Mouse (Mus musculus) mouse trophoblast stem cell (cell line): ENCODE data around the gene Golm1.

Experiments
- in situ Hi-C, 2 experiments: fragments of 300-500 bp; cut with MseI, MboI; formaldehyde crosslinking; loops; 2 replicates in 1 of 2; 3 replicates in 1 of 2; pipeline ENCODE4 v1.15.1; 2025

The Golm1 gene

DNA sequence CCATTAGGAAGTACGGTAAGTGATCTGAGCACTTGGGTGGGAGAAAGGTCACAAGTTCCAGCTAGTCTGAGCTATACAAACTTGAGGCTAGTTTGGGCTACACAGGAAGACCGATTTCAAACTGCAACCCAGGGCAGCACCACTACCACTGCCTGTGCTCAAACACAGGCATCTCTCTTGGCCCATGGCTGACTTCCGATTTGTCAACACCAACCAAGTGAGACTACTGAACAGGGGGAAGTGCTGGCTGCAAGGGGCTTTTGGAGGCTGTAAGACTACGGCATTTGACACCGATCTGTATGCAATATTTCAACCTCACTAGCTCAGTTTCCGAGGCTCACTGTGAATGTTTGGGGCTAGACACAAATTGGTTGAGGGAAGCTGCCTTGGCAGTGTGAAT is 28.1 kb downstream of the Golm1 start:
- in situ Hi-C loops, result no loop called here

DNA sequence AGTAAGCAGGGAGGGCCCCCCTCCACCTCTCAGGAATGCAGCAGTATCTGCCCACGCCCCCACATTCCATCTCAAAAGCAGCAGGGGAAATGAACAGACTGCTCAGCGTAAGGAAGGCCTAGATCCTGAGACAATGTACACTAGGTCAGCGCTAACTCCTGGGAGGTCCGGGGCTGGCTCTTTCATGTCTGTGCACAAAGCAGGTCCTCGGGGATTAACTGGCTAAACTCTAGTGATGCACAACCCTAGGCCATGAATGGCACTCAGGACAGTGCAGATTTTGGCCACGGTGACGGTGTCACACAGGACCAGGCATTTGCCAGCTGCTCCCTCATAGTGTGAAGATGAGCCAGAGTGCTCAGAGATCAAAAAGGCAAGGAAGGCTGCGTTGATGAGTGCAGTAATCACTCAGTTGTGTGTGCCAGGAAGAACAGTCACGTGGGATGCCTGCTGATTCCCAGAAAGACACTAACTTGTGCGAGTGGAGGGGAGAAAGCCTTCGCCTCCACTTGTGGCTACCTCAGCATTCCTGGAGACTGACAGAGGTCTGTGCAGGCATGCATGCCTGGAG is 28.9 kb downstream of the Golm1 start:
- in situ Hi-C loops, result no loop called here

- in situ Hi-C loops, result no loop called here
Measured at GRCm38 (mm10) chr13:59645491-59645890, 30.1 kb downstream of the Golm1 start.

GRCm38 (mm10) chr13:59642818-59643217 is 32.8 kb downstream of the Golm1 start:
- in situ Hi-C loops, result no loop called here

GRCm38 (mm10) chr13:59640178-59640440 is 35.5 kb downstream of the Golm1 start:
- in situ Hi-C loops, result no loop called here

DNA sequence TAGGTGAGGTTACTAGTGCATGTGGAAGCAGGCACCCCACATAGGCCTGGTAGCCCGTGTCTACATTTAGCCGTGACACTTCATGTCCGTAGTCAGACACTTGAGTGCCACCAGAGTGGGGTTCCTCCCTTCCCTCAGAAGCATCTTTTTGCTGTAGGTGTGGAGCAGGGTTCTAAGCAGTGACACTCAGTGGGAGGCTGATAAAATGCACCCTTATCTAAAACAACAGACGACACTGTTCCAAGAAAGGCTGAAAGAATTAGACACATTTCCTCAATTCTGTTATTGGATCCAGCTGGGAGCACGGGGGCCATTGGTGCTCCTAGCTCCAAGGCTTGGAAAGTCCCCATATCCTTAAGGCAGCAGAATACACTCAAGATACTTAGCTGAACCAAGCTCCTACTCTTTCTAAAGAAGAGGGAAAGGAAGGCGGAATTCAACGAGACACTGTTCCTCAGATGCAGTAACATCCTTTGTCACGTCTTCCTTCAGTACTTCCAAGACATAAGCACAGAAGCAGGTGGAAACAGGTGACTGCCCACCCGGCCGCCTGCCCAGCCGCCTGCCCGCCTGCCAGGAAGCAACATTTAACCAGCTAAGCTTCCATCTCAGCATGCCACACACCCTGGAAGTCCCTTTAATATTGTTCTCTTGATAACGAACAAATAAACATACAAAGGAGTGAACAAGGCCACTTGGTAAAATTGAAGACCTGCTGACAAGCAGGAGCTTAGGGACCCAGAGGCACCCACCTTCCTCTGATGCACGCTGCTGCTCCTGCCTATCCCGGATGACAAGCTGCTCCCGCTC is 36.0 kb downstream of the Golm1 start:
- in situ Hi-C loops, result no loop called here

DNA sequence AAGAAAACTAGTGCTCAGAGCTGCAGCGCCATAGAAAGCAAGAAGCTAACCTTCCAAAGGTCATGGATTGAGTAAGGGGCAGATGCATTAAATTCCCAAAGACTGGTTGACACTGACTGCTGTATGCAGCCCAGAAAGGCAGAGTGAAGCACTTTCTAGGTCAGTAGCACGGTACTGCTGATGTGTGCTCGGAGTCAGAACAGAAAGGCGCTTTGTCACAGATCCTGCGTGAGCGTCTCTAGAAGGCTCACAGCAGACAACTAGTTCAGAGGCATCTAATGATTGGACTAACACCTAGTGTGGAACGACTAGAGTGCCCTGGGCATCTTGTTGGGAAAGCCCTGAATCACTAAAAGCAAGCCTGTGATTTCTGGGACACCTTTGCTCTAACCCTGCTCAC is 37.8 kb downstream of the Golm1 start:
- in situ Hi-C loops, result no loop called here

DNA sequence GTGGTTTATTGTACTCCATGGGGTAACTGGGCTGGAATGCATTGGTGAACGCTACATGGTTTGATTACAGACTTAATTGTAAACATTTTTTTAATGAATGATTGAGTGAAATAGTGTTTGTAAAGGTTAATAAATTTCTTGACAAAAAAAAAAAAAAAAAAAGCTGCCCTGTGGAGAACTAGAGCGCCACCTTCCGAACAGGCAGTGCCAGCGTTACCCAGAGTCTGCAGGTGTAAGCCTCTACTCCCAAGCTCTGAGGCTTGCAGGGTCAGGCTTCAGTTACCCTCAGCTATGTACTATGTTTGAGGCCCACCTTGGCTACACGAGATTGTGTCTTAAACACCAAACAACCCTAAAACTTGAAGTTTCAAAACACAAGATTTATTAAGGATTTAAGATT is 41.0 kb downstream of the Golm1 start:
- in situ Hi-C loops, result no loop called here

GRCm38 (mm10) chr13:59626739-59627138 is 48.9 kb downstream of the Golm1 start:
- in situ Hi-C loops, result no loop called here

- in situ Hi-C loops, result no loop called here
Measured at GRCm38 (mm10) chr13:59624903-59625302, 50.7 kb downstream of the Golm1 start.

DNA sequence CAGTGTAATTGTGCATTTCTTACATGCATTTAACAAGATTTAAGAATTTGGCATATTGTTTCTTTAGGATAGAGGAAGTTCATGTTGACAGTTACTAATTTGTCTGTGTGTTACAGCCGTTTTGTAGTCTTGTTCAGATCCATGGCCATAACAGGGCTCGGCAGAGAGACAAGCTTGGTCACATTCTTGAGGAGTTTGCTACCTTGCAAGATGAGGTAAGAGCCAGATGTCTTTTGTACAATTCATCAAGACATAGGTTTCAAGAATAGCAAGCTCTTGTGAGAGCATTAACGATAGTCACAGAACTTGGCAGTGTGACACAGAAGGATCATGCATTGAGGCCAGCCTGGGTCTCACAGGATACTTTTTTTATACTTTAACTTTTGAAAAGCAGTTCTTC is 51.2 kb downstream of the Golm1 start:
- in situ Hi-C loops, result no loop called here

- in situ Hi-C loops, result no loop called here
Measured at GRCm38 (mm10) chr13:59621643-59622489, 53.7 kb downstream of the Golm1 start.

- in situ Hi-C loops, result no loop called here
Measured at GRCm38 (mm10) chr13:59618463-59618862, 57.1 kb downstream of the Golm1 start.

DNA sequence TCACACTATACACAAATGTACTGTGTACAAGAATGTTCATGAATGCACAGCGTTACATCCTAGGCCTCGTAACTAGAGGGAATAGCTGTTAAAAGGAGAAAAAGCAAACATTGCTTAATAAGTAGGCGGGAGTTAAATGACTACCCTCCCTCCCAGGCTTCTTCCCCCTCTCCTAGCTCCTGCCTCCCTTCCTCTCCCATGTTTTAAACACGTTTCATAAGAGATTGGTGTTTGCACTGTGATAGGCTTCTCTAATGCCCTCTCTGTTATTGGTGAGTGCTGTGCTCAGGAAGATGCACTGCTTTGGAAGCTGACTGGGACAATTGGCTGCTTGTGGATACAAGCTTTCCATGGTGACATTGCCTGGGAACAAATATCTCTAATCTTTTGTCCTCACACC is 60.1 kb downstream of the Golm1 start:
- in situ Hi-C loops, result no loop called here

GRCm38 (mm10) chr13:59615152-59615551 is 60.5 kb downstream of the Golm1 start:
- in situ Hi-C loops, result no loop called here

DNA sequence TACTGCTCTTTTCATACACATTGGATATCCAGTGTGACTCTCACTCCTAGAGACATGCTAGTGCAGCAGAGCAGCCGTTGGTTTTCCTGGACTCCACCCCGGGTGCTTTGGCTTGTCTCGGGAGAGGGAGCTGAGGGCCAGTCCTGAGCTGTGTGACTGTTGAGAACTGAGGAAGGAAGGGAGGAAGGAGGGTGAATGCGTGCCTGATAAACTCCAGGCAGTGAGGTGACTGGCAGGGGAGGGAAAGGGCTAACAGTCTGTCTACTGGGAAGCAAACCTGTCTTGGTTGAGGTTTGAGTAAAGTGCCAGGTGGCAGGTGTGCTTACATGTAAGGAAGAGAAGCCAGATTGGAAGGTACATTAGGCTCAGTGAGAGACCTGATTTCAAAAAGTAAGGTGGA is 61.7 kb downstream of the Golm1 start:
- in situ Hi-C loops, result no loop called here

DNA sequence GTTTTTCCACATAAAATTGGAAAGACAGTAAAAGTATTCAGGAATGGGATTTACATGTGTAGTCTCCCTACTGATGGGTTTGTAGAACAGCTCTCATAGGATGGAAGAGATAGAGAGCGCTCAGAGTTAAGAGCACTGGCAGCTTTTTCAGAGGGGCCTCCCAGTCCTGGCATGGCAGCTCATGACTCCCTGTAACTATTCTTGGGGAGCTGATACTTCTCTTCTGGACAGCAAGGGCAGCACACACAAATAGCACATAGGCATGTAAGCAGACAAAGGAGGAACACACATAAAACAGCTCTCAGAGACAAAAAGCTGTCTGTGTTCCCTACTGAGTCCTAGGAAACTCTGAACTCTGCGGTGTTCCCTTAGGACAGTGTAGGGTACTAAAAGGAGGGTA is 65.2 kb downstream of the Golm1 start:
- in situ Hi-C loops, result no loop called here

- in situ Hi-C loops, result no loop called here
Measured at GRCm38 (mm10) chr13:59609885-59610284, 65.7 kb downstream of the Golm1 start.

DNA sequence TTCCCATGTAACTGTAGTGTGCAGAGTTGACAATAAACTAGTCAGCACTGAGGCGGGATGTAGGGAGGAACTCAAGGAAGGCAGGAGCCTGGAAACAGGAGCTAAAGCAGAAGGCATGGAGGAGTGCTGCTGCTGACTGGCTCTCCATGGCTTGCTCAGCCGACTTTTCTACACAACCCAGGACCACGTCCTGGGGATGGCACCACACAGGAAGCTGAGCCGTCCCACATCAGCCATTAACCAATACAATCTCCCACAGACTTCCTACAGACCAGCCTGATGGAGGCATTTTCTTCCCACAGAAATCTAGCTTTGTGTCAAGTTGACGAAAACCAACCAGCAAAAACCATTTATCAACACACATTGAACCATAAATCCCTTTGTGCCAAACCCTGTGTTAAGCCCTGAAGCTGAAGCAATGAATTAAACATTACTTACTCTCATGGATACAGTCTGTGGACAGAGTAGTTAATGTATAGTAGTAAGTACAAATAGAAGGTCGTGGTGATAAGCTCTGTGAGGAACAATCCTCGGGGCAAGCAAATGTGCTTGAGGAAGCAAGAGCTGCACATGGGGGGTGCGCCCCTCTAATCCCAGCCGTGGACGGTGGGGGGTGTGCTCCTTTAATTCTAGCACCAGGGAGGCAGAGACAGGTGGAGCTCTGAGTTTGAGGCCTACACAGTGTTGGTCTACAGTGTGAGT is 70.2 kb downstream of the Golm1 start:
- in situ Hi-C loops, result no loop called here

- in situ Hi-C loops, result no loop called here
Measured at GRCm38 (mm10) chr13:59604511-59604910, 71.1 kb downstream of the Golm1 start.

DNA sequence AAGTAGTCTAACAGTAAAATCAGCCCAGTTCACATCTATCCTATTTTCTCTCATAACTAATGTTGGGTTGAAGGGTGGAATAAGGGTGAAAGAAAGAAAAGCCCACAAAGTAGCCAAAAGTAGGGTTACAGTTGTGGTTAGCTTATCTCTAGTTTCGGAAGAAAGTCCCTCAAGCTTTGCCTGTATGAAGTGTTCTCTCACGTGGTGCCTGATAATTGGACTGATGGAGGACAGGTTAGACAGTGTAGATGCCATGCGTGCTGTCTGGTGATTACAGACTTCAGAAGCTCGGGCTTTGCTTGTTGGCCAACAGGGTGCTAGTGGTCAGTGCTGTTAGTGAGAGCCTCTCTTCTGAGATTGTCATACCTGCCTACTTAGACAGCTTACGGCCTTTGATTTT is 72.5 kb downstream of the Golm1 start:
- in situ Hi-C loops, result no loop called here

GRCm38 (mm10) chr13:59592630-59593029 is 83.0 kb downstream of the Golm1 start:
- in situ Hi-C loops, result no loop called here
